Mouse (Mus musculus) CD4-positive naive resting alpha-beta T cell, adult 57 days (primary cell): ENCODE measurements around the gene Gm20708. TPM values are rescaled to one million over a fixed set of nuclear protein-coding genes. Genes with fewer than 3 reads are reported as not detected.

Experiments
- total RNA-seq: library from RNA; stranded (reverse); gene quantifications from one replicate; pipeline ENCODE4 v1.2.4, GENCODE M21; 2023

Gene Gm20708
- 5.6 TPM for total RNA-seq

GRCm38 (mm10) chr11:117809407-117810311 lies at the start of gene Gm20708, which contains the start of gene Syngr2:
Gene Gm20708 (plus strand): TSS chr11:117809668.
Gene Syngr2 (plus strand): TSS chr11:117809668.

GRCm38 (mm10) chr11:117781993-117782704 lies 27.3 kb upstream of the Gm20708 start, which contains the start of the genes Tmc8 and Tmc6:
Gene Tmc8 (plus strand): TSS chr11:117782076.
Gene Tmc6 (minus strand): TSS chr11:117782198.

GRCm38 (mm10) chr11:117797511-117798159 lies 11.8 kb upstream of the Gm20708 start, which contains the start of gene 6030468B19Rik:
Gene 6030468B19Rik (plus strand): TSS chr11:117797660.

GRCm38 (mm10) chr11:117825333-117826101 lies 16.0 kb downstream of the Gm20708 start, which contains the start of the genes Afmid and Tk1:
Gene Afmid (plus strand): TSS chr11:117825924.
Gene Tk1 (minus strand): TSS chr11:117826092.

GRCm38 (mm10) chr11:117848985-117849671 lies 39.7 kb downstream of the Gm20708 start, which contains the start of gene Birc5:
Gene Birc5 (plus strand): TSS chr11:117849251.

GRCm38 (mm10) chr11:117860601-117861000 lies 51.1 kb downstream of the Gm20708 start, which contains the start of gene Tmem235:
Gene Tmem235 (plus strand): TSS chr11:117860752.

GRCm38 (mm10) chr11:117872861-117873608 lies 63.6 kb downstream of the Gm20708 start, which contains the start of gene Tha1:
Gene Tha1 (minus strand): TSS chr11:117873481.

Other genes with a start within 250 kb of the Gm20708 start
- 90.6 TPM for gene Tnrc6c, start 155.4 kb upstream of the Gm20708 start, total RNA-seq
- 102 TPM for gene Tmc8, start 27.6 kb upstream of the Gm20708 start, total RNA-seq
- gene Tmc6, start 27.5 kb upstream of the Gm20708 start, total RNA-seq = 284 TPM
- gene 6030468B19Rik, start 12.0 kb upstream of the Gm20708 start, total RNA-seq = not detected
- 50.9 TPM for gene Syngr2, start within 50 bp of the Gm20708 start, total RNA-seq
- 14.7 TPM for gene Afmid, start 16.3 kb downstream of the Gm20708 start, total RNA-seq
- 3.4 TPM for gene Tk1, start 16.4 kb downstream of the Gm20708 start, total RNA-seq
- gene Birc5, start 39.6 kb downstream of the Gm20708 start, total RNA-seq = 1.7 TPM
- gene Tmem235, start 51.1 kb downstream of the Gm20708 start, total RNA-seq = not detected
- gene Tha1, start 63.8 kb downstream of the Gm20708 start, total RNA-seq = 10.0 TPM
- gene Socs3, start 160.4 kb downstream of the Gm20708 start, total RNA-seq = 78.8 TPM
- 57.4 TPM for gene Pgs1, start 176.6 kb downstream of the Gm20708 start, total RNA-seq